Mouse (Mus musculus): ENCODE results near the gene Krt72. TPM values are rescaled to one million over a fixed set of nuclear protein-coding genes. Genes with fewer than 3 reads are reported as not detected.
A peak's percentile ranks its signal among the peaks of the same experiment; 100 is the strongest.

The Krt72 gene
- total RNA-seq (2021): not detected
- long read RNA-seq: 0 reads

GRCm38 (mm10) chr15:101786360-101786759 is at the start of gene Krt72:
Gene Krt72 (minus strand): TSS chr15:101786460.
- no peak for DNase-seq (ENCODE audit: low spot score in 2 of 2)

- no peak for DNase-seq (ENCODE audit: low spot score in 2 of 2)
Measured at GRCm38 (mm10) chr15:101834784-101835328, 48.6 kb upstream of the Krt72 start.

- DNase-seq (ENCODE audit: low spot score in 2 of 2): no peak
Measured at GRCm38 (mm10) chr15:101833131-101833530, 46.9 kb upstream of the Krt72 start.

GRCm38 (mm10) chr15:101829441-101829840 is 43.2 kb upstream of the Krt72 start:
- DNase-seq (ENCODE audit: low spot score in 2 of 2): no peak

GRCm38 (mm10) chr15:101821786-101822185 is 35.5 kb upstream of the Krt72 start:
- no peak for DNase-seq (ENCODE audit: low spot score in 2 of 2)

GRCm38 (mm10) chr15:101817875-101818274 is 31.6 kb upstream of the Krt72 start, which contains the start of gene Krt2:
Gene Krt2 (minus strand): TSS chr15:101818169.
- DNase-seq (ENCODE audit: low spot score in 2 of 2): peak in 1 of 2 experiments; percentile 17

GRCm38 (mm10) chr15:101803052-101803822 is 17.0 kb upstream of the Krt72 start:
- DNase-seq (ENCODE audit: low spot score in 2 of 2): no peak

GRCm38 (mm10) chr15:101802296-101802835 is 16.1 kb upstream of the Krt72 start, which contains the start of gene Krt73:
Gene Krt73 (minus strand): TSS chr15:101802346.
- no peak for DNase-seq (ENCODE audit: low spot score in 2 of 2)

- no peak for DNase-seq (ENCODE audit: low spot score in 2 of 2)
Measured at GRCm38 (mm10) chr15:101790867-101791266, 4.6 kb upstream of the Krt72 start.

GRCm38 (mm10) chr15:101773420-101773819 is 12.8 kb downstream of the Krt72 start:
- no peak for DNase-seq (ENCODE audit: low spot score in 2 of 2)

- peak; percentile 96 to 97 for DNase-seq (ENCODE audit: low spot score in 2 of 2)
Measured at GRCm38 (mm10) chr15:101772711-101773081, 13.6 kb downstream of the Krt72 start.

- peak; percentile 28 to 40 for DNase-seq (ENCODE audit: low spot score in 2 of 2)
Measured at GRCm38 (mm10) chr15:101772080-101772710, 14.1 kb downstream of the Krt72 start.

GRCm38 (mm10) chr15:101770226-101770625 is 16.0 kb downstream of the Krt72 start:
- no peak for DNase-seq (ENCODE audit: low spot score in 2 of 2)

GRCm38 (mm10) chr15:101742711-101743110 is 43.5 kb downstream of the Krt72 start, which contains the start of gene Krt71:
Gene Krt71 (minus strand): TSS chr15:101743109.
- no peak for DNase-seq (ENCODE audit: low spot score in 2 of 2)

- DNase-seq (ENCODE audit: low spot score in 2 of 2): no peak
Measured at GRCm38 (mm10) chr15:101737786-101738185, 48.5 kb downstream of the Krt72 start.

- no peak for DNase-seq (ENCODE audit: low spot score in 2 of 2)
Measured at GRCm38 (mm10) chr15:101730653-101731052, 55.6 kb downstream of the Krt72 start.

Other genes starting within 250 kb of the Krt72 start
- not detected for gene Krt82, start 235.8 kb downstream of the Krt72 start, total RNA-seq (2021)
- under 1 TPM in 1 of 2 experiments, not detected in 1; 0.25 TPM for gene Krt90, start 223.5 kb downstream of the Krt72 start, total RNA-seq (2021)
- under 1 TPM in 1 of 2 experiments, not detected in 1; 0.13 TPM for gene Krt75, start 212.6 kb downstream of the Krt72 start, total RNA-seq (2021)
- gene Gm5414, start 158.3 kb downstream of the Krt72 start, total RNA-seq (2021): not detected
- gene Gm5478, start 139.1 kb downstream of the Krt72 start, total RNA-seq (2021): not detected
- gene Krt6b, start 106.2 kb downstream of the Krt72 start, total RNA-seq (2021): not detected
- gene Krt6a, start 92.2 kb downstream of the Krt72 start, total RNA-seq (2021): not detected
- not detected for gene Krt5, start 73.6 kb downstream of the Krt72 start, total RNA-seq (2021)
- not detected for gene Krt71, start 43.4 kb downstream of the Krt72 start, total RNA-seq (2021)
- 1 to 10 TPM; 2.7 to 4.4 TPM for gene Krt73, start 15.9 kb upstream of the Krt72 start, total RNA-seq (2021)
- gene Krt2, start 31.7 kb upstream of the Krt72 start, total RNA-seq (2021): 1 to 10 TPM; 2.0 to 2.1 TPM
- gene Krt1, start 64.3 kb upstream of the Krt72 start, total RNA-seq (2021): 1 to 10 TPM; 5.4 to 6.9 TPM
- gene Krt77, start 83.2 kb upstream of the Krt72 start, total RNA-seq (2021): 10 to 100 TPM in 1 of 2 experiments, 1 to 10 TPM in 1; 9.5 to 10.4 TPM
- gene Krt76, start 106.5 kb upstream of the Krt72 start, total RNA-seq (2021): not detected
- not detected for gene Krt4, start 138.3 kb upstream of the Krt72 start, total RNA-seq (2021)
- under 1 TPM; 0.34 to 0.51 TPM for gene Krt79, start 153.9 kb upstream of the Krt72 start, total RNA-seq (2021)
- gene Krt78, start 167.8 kb upstream of the Krt72 start, total RNA-seq (2021): not detected
- gene Krt8, start 218.0 kb upstream of the Krt72 start, total RNA-seq (2021): under 1 TPM in 1 of 2 experiments, not detected in 1; 0.71 TPM
- gene Krt18, start 241.7 kb upstream of the Krt72 start, total RNA-seq (2021): 1 to 10 TPM in 1 of 2 experiments, under 1 TPM in 1; 0.85 to 1.6 TPM

Data from layer of hippocampus, postnatal 10 days (tissue).